Mouse (Mus musculus): Measurements from ENCODE around the gene Sema6b. TPM values are rescaled to one million over a fixed set of nuclear protein-coding genes. Genes with fewer than 3 reads are reported as not detected.

The Sema6b gene
- total RNA-seq, 2 experiments from 2014 or later = 141 to 143 TPM

GRCm38 (mm10) chr17:56147420-56147819, 7.3 kb upstream of the Sema6b start:
- DNase-seq (ENCODE audit: extremely low spot score in 1 of 2, low spot score in 1 of 2) = no peak

GRCm38 (mm10) chr17:56146131-56146530, 6.0 kb upstream of the Sema6b start:
- DNase-seq (ENCODE audit: extremely low spot score in 1 of 2, low spot score in 1 of 2) = no peak

GRCm38 (mm10) chr17:56144546-56144945, 4.4 kb upstream of the Sema6b start:
- no peak for DNase-seq (ENCODE audit: extremely low spot score in 1 of 2, low spot score in 1 of 2)

- peak; percentile 65 to 80 for DNase-seq (ENCODE audit: extremely low spot score in 1 of 2, low spot score in 1 of 2)
Measured at GRCm38 (mm10) chr17:56141702-56142605, 1.8 kb upstream of the Sema6b start.

GRCm38 (mm10) chr17:56139355-56139754, 788 bp downstream of the Sema6b start:
- DNase-seq (ENCODE audit: extremely low spot score in 1 of 2, low spot score in 1 of 2) = no peak

- DNase-seq (ENCODE audit: extremely low spot score in 1 of 2, low spot score in 1 of 2) = no peak
Measured at GRCm38 (mm10) chr17:56137839-56138613, 2.1 kb downstream of the Sema6b start.

- no peak for DNase-seq (ENCODE audit: extremely low spot score in 1 of 2, low spot score in 1 of 2)
Measured at GRCm38 (mm10) chr17:56136558-56136957, 3.6 kb downstream of the Sema6b start.

GRCm38 (mm10) chr17:56134463-56134971, 5.6 kb downstream of the Sema6b start:
- DNase-seq (ENCODE audit: extremely low spot score in 1 of 2, low spot score in 1 of 2) = peak in 1 of 2 experiments; percentile 74

GRCm38 (mm10) chr17:56133457-56134363, 6.4 kb downstream of the Sema6b start:
- no peak for DNase-seq (ENCODE audit: extremely low spot score in 1 of 2, low spot score in 1 of 2)

GRCm38 (mm10) chr17:56132661-56133060, 7.5 kb downstream of the Sema6b start:
- DNase-seq (ENCODE audit: extremely low spot score in 1 of 2, low spot score in 1 of 2) = peak in 1 of 2 experiments; percentile 71

- peak; percentile 58 to 77 for DNase-seq (ENCODE audit: extremely low spot score in 1 of 2, low spot score in 1 of 2)
Measured at GRCm38 (mm10) chr17:56131814-56132213, 8.3 kb downstream of the Sema6b start.

- DNase-seq (ENCODE audit: extremely low spot score in 1 of 2, low spot score in 1 of 2) = no peak
Measured at GRCm38 (mm10) chr17:56131136-56131535, 9.0 kb downstream of the Sema6b start.

- DNase-seq (ENCODE audit: extremely low spot score in 1 of 2, low spot score in 1 of 2) = no peak
Measured at GRCm38 (mm10) chr17:56128246-56128645, 11.9 kb downstream of the Sema6b start.

GRCm38 (mm10) chr17:56126175-56126574, 14.0 kb downstream of the Sema6b start:
- no peak for DNase-seq (ENCODE audit: extremely low spot score in 1 of 2, low spot score in 1 of 2)

GRCm38 (mm10) chr17:56125276-56125630, 14.9 kb downstream of the Sema6b start:
- no peak for DNase-seq (ENCODE audit: extremely low spot score in 1 of 2, low spot score in 1 of 2)

GRCm38 (mm10) chr17:56124377-56125275, 15.5 kb downstream of the Sema6b start:
- DNase-seq (ENCODE audit: extremely low spot score in 1 of 2, low spot score in 1 of 2) = peak in 1 of 2 experiments; percentile 76

- DNase-seq (ENCODE audit: extremely low spot score in 1 of 2, low spot score in 1 of 2) = no peak
Measured at GRCm38 (mm10) chr17:56123681-56124340, 16.3 kb downstream of the Sema6b start.

GRCm38 (mm10) chr17:56123161-56123560, 17.0 kb downstream of the Sema6b start:
- no peak for DNase-seq (ENCODE audit: extremely low spot score in 1 of 2, low spot score in 1 of 2)

- no peak for DNase-seq (ENCODE audit: extremely low spot score in 1 of 2, low spot score in 1 of 2)
Measured at GRCm38 (mm10) chr17:56121826-56122225, 18.3 kb downstream of the Sema6b start, which contains the start of gene Lrg1. Lrg1 (minus strand) TSS chr17:56122001.
